ENCODE assay signal across 11 mouse cellular contexts in genomic region chr2:65847463-65848110, GRCm38 (mm10). TPM values are rescaled to one million over a fixed set of nuclear protein-coding genes. Genes with fewer than 3 reads are reported as not detected.
DNase-seq lines count a peak whose midpoint lies in the region; ATAC-seq and TF ChIP-seq lines count a peak whose summit lies in the region.
"Had no signal": no experiment of that assay in that cellular context is flagged by ENCODE, and none has a peak within 500 bp of the region (broad histone marks: within the 10 kb centered on the region; RNA-seq: fewer than 3 reads in every experiment).

No protein-coding gene starts in this region.

- peak overlapping the region; percentile 92 for H3K27ac ChIP-seq in layer of hippocampus, adult 2 months
- H3K27ac ChIP-seq in forebrain, embryonic 16.5 days (ENCODE audit: low read length) = peak overlapping the region; percentile 84
- peak overlapping the region; percentile 96 for H3K27ac ChIP-seq in olfactory bulb, adult 2 months (ENCODE audit: insufficient read depth, low read depth, low read length)
- H3K27ac ChIP-seq: limb, embryonic 15.5 days; macrophage had no signal

- H3K36me3 ChIP-seq in forebrain, embryonic 16.5 days (ENCODE audit: control insufficient read depth, insufficient read depth) = no peaks in the 10 kb centered on the region
- H3K36me3 ChIP-seq: limb, embryonic 15.5 days had no signal

- peak overlapping the region; percentile 59 for H3K4me3 ChIP-seq in layer of hippocampus, adult 2 months
- H3K4me3 ChIP-seq in forebrain, embryonic 16.5 days (replicated peaks; ENCODE audit: low read length) = peak overlapping the region; percentile 42
- H3K4me3 ChIP-seq in olfactory bulb, adult 2 months (ENCODE audit: insufficient read depth, low read depth, low read length) = peak overlapping the region; percentile 64
- H3K4me3 ChIP-seq: limb, embryonic 15.5 days had no signal

- peak; percentile 74 for ATAC-seq in forebrain, embryonic 16.5 days
- ATAC-seq: Patski had no signal

- WGBS in forebrain, embryonic 16.5 days = 15% methylated on average over 7 of the region's 7 CpGs
- 17% methylated on average over 7 of the region's 7 CpGs for WGBS in olfactory bulb, adult 2 months

- no peak for TF ChIP-seq POLR2A in olfactory bulb, adult 2 months (IDR thresholded peaks at IDR 0.05; ENCODE audit: insufficient read depth, low read depth, low read length)

- H3K4me2 ChIP-seq in forebrain, embryonic 16.5 days (ENCODE audit: low read length) = peak overlapping the region; percentile 49
- H3K4me2 ChIP-seq: limb, embryonic 15.5 days had no signal

- TF ChIP-seq CTCF in layer of hippocampus, adult 2 months (conservative IDR thresholded peaks at IDR 0.05) = no peak
- TF ChIP-seq CTCF in olfactory bulb, adult 2 months (IDR thresholded peaks at IDR 0.05; ENCODE audit: insufficient read depth, low read depth, low read length) = no peak

- no peaks in the 10 kb centered on the region for H3K9me3 ChIP-seq in forebrain, embryonic 16.5 days (ENCODE audit: control insufficient read depth, low read length)
- H3K9me3 ChIP-seq: limb, embryonic 15.5 days had no signal

- H3K9ac ChIP-seq in forebrain, embryonic 16.5 days (replicated peaks; ENCODE audit: low read depth, low read length) = peak overlapping the region; percentile 44
- H3K9ac ChIP-seq: limb, embryonic 15.5 days had no signal

- H3K27me3 ChIP-seq in forebrain, embryonic 16.5 days (replicated peaks; ENCODE audit: control insufficient read depth, insufficient read depth, low read length) = no peaks in the 10 kb centered on the region
- H3K27me3 ChIP-seq: limb, embryonic 15.5 days had no signal

- no peak for DNase-seq in layer of hippocampus, adult 2 months (ENCODE audit: low spot score in 2 of 2)
- no peak for DNase-seq in layer of hippocampus, adult 11-12 months (ENCODE audit: low spot score)
- peak; percentile 34 for DNase-seq in mesoderm, embryonic 11.5 days (ENCODE audit: low read depth, low spot score)
- DNase-seq in cerebellum, adult 9-11 months = no peak
- DNase-seq in layer of hippocampus, postnatal 36 days = no peak
- no peak for DNase-seq in natural killer cell, adult 2 months (ENCODE audit: low spot score in 2 of 2)

- H3K4me1 ChIP-seq in forebrain, embryonic 16.5 days (replicated peaks; ENCODE audit: control insufficient read depth, insufficient read depth, low read length) = peaks cover 16% of the 10 kb centered on the region
- no peaks in the 10 kb centered on the region for H3K4me1 ChIP-seq in olfactory bulb, adult 2 months (ENCODE audit: control insufficient read depth, insufficient read depth, low read length)
- H3K4me1 ChIP-seq: limb, embryonic 15.5 days had no signal

RNA-seq across cellular contexts. Expression of gene Csrnp3, which starts 2.0 kb away (rescaled TPM):
- total RNA-seq in layer of hippocampus, adult 2 months (2021) = 10 to 100 TPM; 70.8 to 76.0 TPM
- polyA plus RNA-seq in forebrain, embryonic 16.5 days (2015; fragmentation: Nextera tagmentation; extraction: Ambion mirVana) = 61.1 and 67.4 TPM in 2 replicates
- not detected in 2 replicates for polyA plus RNA-seq in olfactory bulb, adult 2 months (2012; ENCODE audit: insufficient read depth, insufficient read length, low replicate concordance, missing spikeins)
- total RNA-seq in layer of hippocampus, postnatal 36 days (2021) = 10 to 100 TPM; 77.5 to 78.9 TPM
- polyA plus RNA-seq: macrophage, Patski had no signal
